In the genomic region with DNA sequence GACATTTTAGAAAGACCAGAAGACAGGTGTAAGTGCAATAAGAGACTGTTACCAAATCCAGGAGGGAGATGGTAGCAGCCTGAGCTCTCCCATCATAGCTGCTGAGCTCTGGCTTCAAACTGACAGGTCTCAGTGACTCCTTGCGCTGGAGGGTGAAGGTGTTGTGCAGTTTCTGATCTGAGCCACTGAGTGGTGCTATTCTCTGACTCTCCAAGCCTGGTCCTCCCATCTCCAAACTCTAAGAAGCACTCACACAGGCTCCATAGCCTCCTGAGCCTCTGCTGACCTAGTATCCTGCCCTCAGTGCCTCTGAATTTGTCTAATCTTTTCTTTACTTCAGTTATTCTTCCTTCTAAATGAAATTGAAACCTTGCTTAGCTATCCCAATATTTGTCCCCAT, we compare ENCODE assay signal across 11 mouse cellular contexts. TPM values are rescaled to one million over a fixed set of nuclear protein-coding genes. Genes with fewer than 3 reads are reported as not detected.
A peak's percentile ranks its signal among the peaks of the same experiment; 100 is the strongest.
DNase-seq lines count a peak whose midpoint lies in the region; ATAC-seq and TF ChIP-seq lines count a peak whose summit lies in the region.
"Had no signal": no experiment of that assay in that cellular context is flagged by ENCODE, and none has a peak within 500 bp of the region (broad histone marks: within the 10 kb centered on the region; RNA-seq: fewer than 3 reads in every experiment).

No protein-coding gene starts in this region.

- H3K27ac ChIP-seq in kidney, adult 2 months (ENCODE audit: insufficient read depth, low read depth, low read length): no peak overlapping the region
- H3K27ac ChIP-seq in kidney, embryonic 15.5 days: no peak overlapping the region
- H3K27ac ChIP-seq: hindbrain, embryonic 15.5 days; midbrain, embryonic 12.5 days had no signal

- no peak overlapping the region for H3K4me3 ChIP-seq in kidney, adult 2 months (ENCODE audit: insufficient read depth, low read depth, low read length)
- H3K4me3 ChIP-seq in kidney, embryonic 15.5 days (replicated peaks): no peak overlapping the region
- H3K4me3 ChIP-seq: hindbrain, embryonic 15.5 days; midbrain, embryonic 12.5 days had no signal

- DNase-seq in adrenal gland, adult 2 months: peak; percentile 38
- DNase-seq in adrenal gland, postnatal 25 days: no peak
- peak; percentile 14 for DNase-seq in kidney, adult 2 months
- DNase-seq in A20 (ENCODE audit: low read depth, low spot score): peak; percentile 57
- peak; percentile 63 for DNase-seq in embryo, embryonic 10.5 days (ENCODE audit: low spot score)
- no peak for DNase-seq in T-cell, adult 2 months (ENCODE audit: low spot score)
- DNase-seq in adipocyte (ENCODE audit: low spot score): no peak
- DNase-seq: gastrocnemius, postnatal 14 days had no signal

- H3K4me2 ChIP-seq in kidney, embryonic 15.5 days: no peak overlapping the region
- H3K4me2 ChIP-seq: hindbrain, embryonic 15.5 days; midbrain, embryonic 12.5 days had no signal

- no peak for TF ChIP-seq POLR2A in kidney, adult 2 months (IDR thresholded peaks at IDR 0.05; ENCODE audit: low read depth, low read length)

- no peaks in the 10 kb centered on the region for H3K36me3 ChIP-seq in kidney, adult 2 months (ENCODE audit: control insufficient read depth, insufficient read depth, low read length)
- no peaks in the 10 kb centered on the region for H3K36me3 ChIP-seq in kidney, embryonic 15.5 days
- H3K36me3 ChIP-seq: hindbrain, embryonic 15.5 days; midbrain, embryonic 12.5 days had no signal

- 33% methylated on average over 1 of the region's 1 CpGs for WGBS in kidney, adult 2 months
- WGBS in kidney, embryonic 15.5 days: 20% methylated on average over 1 of the region's 1 CpGs

- H3K4me1 ChIP-seq in kidney, adult 2 months (ENCODE audit: control insufficient read depth, insufficient read depth, low read length): no peaks in the 10 kb centered on the region
- no peaks in the 10 kb centered on the region for H3K4me1 ChIP-seq in kidney, embryonic 15.5 days

- peak; percentile 57 for TF ChIP-seq CTCF in kidney, adult 2 months (conservative IDR thresholded peaks at IDR 0.05; ENCODE audit: insufficient read depth, insufficient read length, low read depth, low read length)

- no peaks in the 10 kb centered on the region for H3K27me3 ChIP-seq in kidney, adult 2 months (replicated peaks; ENCODE audit: control insufficient read depth, insufficient read depth, low read length)
- peaks cover 24% of the 10 kb centered on the region for H3K27me3 ChIP-seq in kidney, embryonic 15.5 days

- ATAC-seq in kidney, embryonic 15.5 days (replicated peaks; ENCODE audit: low FRiP score): no peak

- no peaks in the 10 kb centered on the region for H3K9me3 ChIP-seq in kidney, embryonic 15.5 days (replicated peaks)
- H3K9me3 ChIP-seq: hindbrain, embryonic 15.5 days; midbrain, embryonic 12.5 days had no signal

- no peak overlapping the region for H3K9ac ChIP-seq in kidney, embryonic 15.5 days
- H3K9ac ChIP-seq: hindbrain, embryonic 15.5 days; midbrain, embryonic 12.5 days had no signal

RNA-seq across cellular contexts. Expression of a gene that starts 11.5 kb away (rescaled TPM):
- total RNA-seq in adrenal gland, adult 2 months (2021): 10 to 100 TPM; 19.5 to 24.2 TPM
- 415 and 492 TPM in 2 replicates for polyA plus RNA-seq in adrenal gland, adult 2 months (2012; rRNA removed)
- total RNA-seq in adrenal gland, postnatal 25 days (2021): 13.8 and 32.0 TPM in 2 replicates
- 563 and 636 TPM in 2 replicates for polyA plus RNA-seq in kidney, adult 2 months (2012; rRNA removed)
- polyA plus RNA-seq in kidney, embryonic 15.5 days (2015; fragmentation: Nextera tagmentation; extraction: Ambion mirVana): 70.2 and 95.0 TPM in 2 replicates

RNA-seq across cellular contexts. Expression of a gene that starts 38.3 kb away (rescaled TPM):
- 100 to 1,000 TPM in 1 of 2 experiments, 10 to 100 TPM in 1; 93.4 to 136 TPM for total RNA-seq in adrenal gland, adult 2 months (2021)
- polyA plus RNA-seq in adrenal gland, adult 2 months (2012; rRNA removed): 75.4 and 89.3 TPM in 2 replicates
- total RNA-seq in adrenal gland, postnatal 25 days (2021): 105 and 147 TPM in 2 replicates
- polyA plus RNA-seq in kidney, adult 2 months (2012; rRNA removed): 57.7 and 60.6 TPM in 2 replicates
- 47.0 and 51.4 TPM in 2 replicates for polyA plus RNA-seq in kidney, embryonic 15.5 days (2015; fragmentation: Nextera tagmentation; extraction: Ambion mirVana)

RNA-seq across cellular contexts. Expression of a gene that starts 58.4 kb away (rescaled TPM):
- 10 to 100 TPM; 58.5 to 74.4 TPM for total RNA-seq in adrenal gland, adult 2 months (2021)
- 44.0 and 64.5 TPM in 2 replicates for polyA plus RNA-seq in adrenal gland, adult 2 months (2012; rRNA removed)
- total RNA-seq in adrenal gland, postnatal 25 days (2021): 78.0 and 81.1 TPM in 2 replicates
- polyA plus RNA-seq in kidney, adult 2 months (2012; rRNA removed): 78.9 and 84.6 TPM in 2 replicates
- 37.6 and 39.4 TPM in 2 replicates for polyA plus RNA-seq in kidney, embryonic 15.5 days (2015; fragmentation: Nextera tagmentation; extraction: Ambion mirVana)

RNA-seq across cellular contexts. Expression of a gene that starts 58.8 kb away (rescaled TPM):
- total RNA-seq in adrenal gland, adult 2 months (2021): 1 to 10 TPM; 1.5 to 3.4 TPM
- polyA plus RNA-seq in adrenal gland, adult 2 months (2012; rRNA removed): 0.10 TPM in 1 of 2 replicates, not detected in the other
- 2.2 TPM in 1 of 2 replicates, not detected in the other for total RNA-seq in adrenal gland, postnatal 25 days (2021)
- not detected in 2 replicates for polyA plus RNA-seq in kidney, adult 2 months (2012; rRNA removed)
- polyA plus RNA-seq in kidney, embryonic 15.5 days (2015; fragmentation: Nextera tagmentation; extraction: Ambion mirVana): not detected in 2 replicates
- polyA plus RNA-seq: hindbrain, embryonic 15.5 days; midbrain, embryonic 12.5 days had no signal

Comparison
In these comparisons a context has a peak if more than half of its experiments do, and no peak if none do; other contexts are left out.
1. DNase-seq: peak in adrenal gland, adult 2 months (single experiment), kidney, adult 2 months (single experiment), A20 (single experiment) and embryo, embryonic 10.5 days (single experiment); none in adrenal gland, postnatal 25 days (single experiment), T-cell, adult 2 months (single experiment) and adipocyte (single experiment).